Mouse (Mus musculus): ENCODE measurements around the gene Gm3453.
"Not testable (repeated sequence)": the region's sequence is repeated elsewhere in the genome, so short reads cannot be mapped to it uniquely, and the experiment has no call there.

Gene Gm3453

DNA sequence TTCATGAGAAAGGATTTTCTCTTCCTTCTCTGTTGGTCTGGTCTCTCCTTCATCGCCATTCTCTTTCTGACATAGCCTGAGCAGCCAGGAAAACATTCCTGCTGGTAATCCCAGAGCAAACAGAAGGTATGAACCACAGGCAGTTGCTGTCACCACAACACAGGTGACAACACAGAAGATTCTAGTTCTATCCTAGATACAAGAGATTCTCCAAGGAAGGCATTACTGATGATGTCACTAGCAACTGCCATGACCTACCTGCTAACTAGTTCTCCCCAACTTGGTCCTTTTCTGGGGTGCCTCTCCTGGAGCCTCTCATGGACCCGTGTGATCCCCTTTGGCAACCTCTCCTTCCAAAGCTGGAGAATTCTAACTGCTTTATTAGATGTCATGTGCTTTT is at the start of gene Gm3453:
Gm3453 (minus strand) TSS at position 101 of the 400 bp plus-strand sequence.
- not testable (repeated sequence) for DNase-seq

DNA sequence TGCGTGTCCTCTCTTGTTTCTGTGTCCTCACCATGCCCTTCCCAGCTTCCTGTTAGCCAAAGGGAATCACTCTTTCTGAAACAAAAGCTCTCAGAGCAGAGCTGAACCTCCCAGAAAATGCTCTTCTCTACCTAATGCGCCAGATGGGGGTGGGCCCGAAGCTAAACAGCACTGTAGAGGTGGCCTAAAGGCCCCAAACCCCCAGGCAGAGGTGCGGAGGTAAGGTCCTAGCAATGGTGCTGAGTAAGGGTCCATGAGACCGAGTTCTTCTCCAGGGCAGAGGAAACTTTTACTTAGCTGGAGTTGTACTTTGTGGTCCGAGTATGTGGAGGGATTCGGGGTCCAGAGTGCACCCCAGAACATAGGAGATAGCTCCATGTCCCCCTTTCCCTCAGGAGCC is 8.2 kb upstream of the Gm3453 start:
- DNase-seq, result not testable (repeated sequence)

DNA sequence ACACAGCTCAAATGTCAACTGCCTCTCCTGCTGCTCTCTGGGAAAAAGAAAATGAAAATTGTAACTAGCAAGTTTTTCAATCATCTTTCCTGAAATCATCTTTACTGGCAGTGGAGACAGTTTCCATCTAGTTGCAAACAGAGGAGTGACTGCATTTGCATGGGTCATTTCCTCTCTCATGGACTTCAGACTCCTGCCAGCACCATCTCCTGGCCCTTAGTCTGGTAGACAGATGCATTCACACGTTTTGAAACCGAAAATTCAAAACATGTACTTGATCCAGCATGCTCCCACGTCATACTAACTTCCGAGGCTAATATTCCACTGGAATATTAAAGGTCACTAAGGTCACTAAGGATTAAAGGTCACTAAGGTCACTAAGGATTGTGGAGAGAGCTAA is 16.5 kb downstream of the Gm3453 start:
- DNase-seq, result not testable (repeated sequence)

DNA sequence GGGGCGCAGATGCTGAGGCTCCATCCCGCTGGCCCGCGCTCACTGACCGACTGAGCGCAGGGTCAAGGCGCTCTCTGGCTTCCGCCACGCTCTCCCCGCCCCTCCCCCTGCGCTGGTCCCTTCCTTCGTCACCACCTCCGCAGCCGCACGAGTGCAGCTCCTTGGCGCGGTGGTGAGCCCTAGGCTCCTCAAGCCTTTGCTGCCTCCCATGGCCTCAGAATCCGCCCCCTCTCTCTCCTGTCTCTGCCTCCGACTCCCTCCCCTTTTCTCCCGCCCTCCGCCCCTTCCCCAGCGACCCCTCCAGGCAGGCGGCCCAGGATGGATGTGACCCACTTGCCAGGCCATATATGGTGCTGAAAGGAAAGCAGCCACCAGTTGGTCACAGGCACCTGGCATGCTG is 17.3 kb downstream of the Gm3453 start, which contains the start of gene Gm3248:
Gm3248 (minus strand) TSS at position 111 of the 400 bp plus-strand sequence.
- DNase-seq, result peak; percentile 50

DNA sequence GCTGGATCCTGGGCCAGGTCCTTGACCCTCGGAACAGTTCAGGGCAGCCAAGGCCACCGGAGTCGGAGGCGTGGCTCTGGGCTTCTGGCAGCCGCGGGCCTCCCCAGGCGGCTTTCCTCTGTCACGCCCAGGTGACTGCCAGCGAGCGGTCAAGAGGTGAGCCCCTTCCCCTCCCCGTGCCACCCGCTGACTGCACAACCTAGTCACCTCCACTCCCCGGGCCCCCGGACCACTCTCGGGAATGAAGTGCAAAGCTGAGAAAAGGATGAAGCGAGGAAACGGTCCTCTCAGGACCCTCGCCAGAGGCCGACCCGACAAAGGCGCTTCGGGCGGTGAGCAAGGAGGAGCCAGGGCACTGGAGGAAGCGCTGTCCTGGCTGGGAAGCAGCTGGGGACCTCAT is 17.8 kb downstream of the Gm3453 start:
- peak; percentile 22 for DNase-seq

DNA sequence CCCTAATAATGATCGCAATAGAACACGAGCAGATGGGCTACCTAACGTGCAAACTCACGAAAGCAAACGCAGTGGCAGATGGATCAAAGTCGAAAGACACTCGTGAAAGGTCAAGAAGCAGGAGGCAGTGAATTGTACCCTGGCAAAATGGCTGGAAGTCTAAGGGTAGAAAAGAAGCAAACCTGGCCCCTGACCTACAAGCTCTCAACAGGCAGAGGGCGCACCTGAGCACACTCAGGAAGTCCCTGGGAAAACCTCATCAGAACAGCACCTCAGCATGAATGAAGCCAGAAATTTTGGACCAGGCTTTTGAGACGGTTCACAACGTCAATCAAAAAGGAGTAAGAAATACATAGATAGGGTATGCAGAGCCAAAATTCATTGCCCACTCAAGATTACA is 18.5 kb downstream of the Gm3453 start:
- DNase-seq, result not testable (repeated sequence)

DNA sequence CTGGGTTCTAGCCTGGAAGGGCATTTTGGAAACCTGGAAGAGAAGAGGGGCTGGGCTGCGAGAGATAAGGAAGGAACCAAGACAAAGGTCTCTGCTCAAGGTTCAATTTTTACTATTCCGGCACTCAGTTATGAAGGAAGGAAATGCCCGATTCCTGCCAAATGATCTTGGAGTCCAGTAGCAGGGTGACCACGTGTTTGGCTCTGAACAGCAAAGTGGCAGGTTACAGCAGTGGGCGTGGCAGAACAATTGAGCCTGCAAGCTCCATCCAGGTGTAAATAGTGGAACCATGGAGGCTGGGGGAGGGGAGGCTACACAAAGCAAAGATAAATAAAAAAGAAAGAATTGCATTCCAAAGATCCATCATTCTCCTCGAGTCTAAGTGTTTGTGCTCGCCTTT is 55.7 kb downstream of the Gm3453 start:
- not testable (repeated sequence) for DNase-seq

Data from embryo, embryonic 11 days (tissue).